Mouse (Mus musculus): ENCODE results near the gene Col5a3. TPM values are rescaled to one million over a fixed set of nuclear protein-coding genes. Genes with fewer than 3 reads are reported as not detected.

Col5a3 gene
- polyA plus RNA-seq (2014; fragmentation: Nextera tagmentation; extraction: Ambion mirVana) = 0.21 and 0.32 TPM in 2 replicates

- no peaks in the 10 kb centered on the region for H3K9me3 ChIP-seq (ENCODE audit: control insufficient read depth, low read length)
- no peaks in the 10 kb centered on the region for H3K27me3 ChIP-seq (ENCODE audit: control insufficient read depth, insufficient read depth, low read length)
- peak; percentile 80 for ATAC-seq (ENCODE audit: insufficient read depth, low FRiP score, low TSS enrichment)
- peak within 1 kb of the TSS; percentile 11; the same call in 1 of the 2 replicates for H3K9ac ChIP-seq (ENCODE audit: low read length)
- peak; percentile 63 for DNase-seq (ENCODE audit: low spot score)
- peaks cover 8% of the 10 kb centered on the region for H3K4me1 ChIP-seq (ENCODE audit: control insufficient read depth, insufficient read depth, low read length)
- H3K4me2 ChIP-seq (ENCODE audit: low read depth) = peak within 1 kb of the TSS; percentile 45
- H3K27ac ChIP-seq (ENCODE audit: low read depth, low read length) = no peak within 1 kb of the TSS
- no peaks in the 10 kb centered on the region for H3K36me3 ChIP-seq (ENCODE audit: control insufficient read depth, insufficient read depth, low read length)
- peak within 1 kb of the TSS; percentile 12; the same call in 1 of the 2 replicates for H3K4me3 ChIP-seq (ENCODE audit: low read depth, low read length)
- 6% methylated on average over 28 of the region's 29 CpGs for WGBS
Measured at GRCm38 (mm10) chr9:20814521-20815272, at the start of gene Col5a3. Col5a3 (minus strand) TSS chr9:20815067.

- Histone ChIP-seq H3K27me3 (ENCODE audit: control insufficient read depth, insufficient read depth, low read length) (no peaks in the 10 kb centered on the region), H3K27ac (ENCODE audit: low read depth, low read length) (no peak overlapping the region), H3K9ac (ENCODE audit: low read length) (no peak overlapping the region), H3K4me1 (ENCODE audit: control insufficient read depth, insufficient read depth, low read length) (no peaks in the 10 kb centered on the region), H3K4me2 (ENCODE audit: low read depth) (no peak overlapping the region), H3K4me3 (ENCODE audit: low read depth, low read length) (no peak overlapping the region), H3K36me3 (ENCODE audit: control insufficient read depth, insufficient read depth, low read length) (no peaks in the 10 kb centered on the region), H3K9me3 (ENCODE audit: control insufficient read depth, low read length) (no peaks in the 10 kb centered on the region)
- WGBS = 61% methylated on average over 4 of the region's 4 CpGs
- DNase-seq (ENCODE audit: low spot score) = no peak
- no peak for ATAC-seq (ENCODE audit: insufficient read depth, low FRiP score, low TSS enrichment)
Measured at GRCm38 (mm10) chr9:20862225-20862624, 47.4 kb upstream of the Col5a3 start.

- H3K4me1 ChIP-seq (ENCODE audit: control insufficient read depth, insufficient read depth, low read length) = no peaks in the 10 kb centered on the region
Measured at GRCm38 (mm10) chr9:20861821-20862220, 47.0 kb upstream of the Col5a3 start.

GRCm38 (mm10) chr9:20859926-20860325, 45.1 kb upstream of the Col5a3 start:
- no peak for DNase-seq (ENCODE audit: low spot score)
- Histone ChIP-seq H3K27ac (ENCODE audit: low read depth, low read length) (no peak overlapping the region), H3K36me3 (ENCODE audit: control insufficient read depth, insufficient read depth, low read length) (no peaks in the 10 kb centered on the region), H3K27me3 (ENCODE audit: control insufficient read depth, insufficient read depth, low read length) (no peaks in the 10 kb centered on the region), H3K4me1 (ENCODE audit: control insufficient read depth, insufficient read depth, low read length) (no peaks in the 10 kb centered on the region), H3K4me3 (ENCODE audit: low read depth, low read length) (no peak overlapping the region), H3K9ac (ENCODE audit: low read length) (no peak overlapping the region), H3K9me3 (ENCODE audit: control insufficient read depth, low read length) (no peaks in the 10 kb centered on the region), H3K4me2 (ENCODE audit: low read depth) (no peak overlapping the region)
- WGBS = 50% methylated on average over 6 of the region's 6 CpGs
- no peak for ATAC-seq (ENCODE audit: insufficient read depth, low FRiP score, low TSS enrichment)

More at GRCm38 (mm10) chr9:20861821-20862220, 47.0 kb upstream of the Col5a3 start:
- ATAC-seq (ENCODE audit: insufficient read depth, low FRiP score, low TSS enrichment) = no peak
- H3K9ac ChIP-seq (ENCODE audit: low read length) = no peak overlapping the region
- no peaks in the 10 kb centered on the region for H3K36me3 ChIP-seq (ENCODE audit: control insufficient read depth, insufficient read depth, low read length)
- no peaks in the 10 kb centered on the region for H3K9me3 ChIP-seq (ENCODE audit: control insufficient read depth, low read length)
- H3K4me2 ChIP-seq (ENCODE audit: low read depth) = no peak overlapping the region
- peak; percentile 67 for DNase-seq (ENCODE audit: low spot score)
- H3K27me3 ChIP-seq (ENCODE audit: control insufficient read depth, insufficient read depth, low read length) = no peaks in the 10 kb centered on the region
- H3K4me3 ChIP-seq (ENCODE audit: low read depth, low read length) = no peak overlapping the region
- 16% methylated on average over 4 of the region's 4 CpGs for WGBS
- no peak overlapping the region for H3K27ac ChIP-seq (ENCODE audit: low read depth, low read length)

- no peak for ATAC-seq (ENCODE audit: insufficient read depth, low FRiP score, low TSS enrichment)
- H3K36me3 ChIP-seq (ENCODE audit: control insufficient read depth, insufficient read depth, low read length) = no peaks in the 10 kb centered on the region
- 15% methylated on average over 6 of the region's 6 CpGs for WGBS
Measured at GRCm38 (mm10) chr9:20857131-20857530, 42.3 kb upstream of the Col5a3 start.

GRCm38 (mm10) chr9:20850179-20850578, 35.3 kb upstream of the Col5a3 start:
- Histone ChIP-seq H3K4me2 (ENCODE audit: low read depth) (no peak overlapping the region), H3K36me3 (ENCODE audit: control insufficient read depth, insufficient read depth, low read length) (no peaks in the 10 kb centered on the region), H3K4me3 (ENCODE audit: low read depth, low read length) (no peak overlapping the region), H3K4me1 (ENCODE audit: control insufficient read depth, insufficient read depth, low read length) (no peaks in the 10 kb centered on the region), H3K9me3 (ENCODE audit: control insufficient read depth, low read length) (no peaks in the 10 kb centered on the region), H3K27ac (ENCODE audit: low read depth, low read length) (no peak overlapping the region), H3K9ac (ENCODE audit: low read length) (no peak overlapping the region), H3K27me3 (ENCODE audit: control insufficient read depth, insufficient read depth, low read length) (no peaks in the 10 kb centered on the region)
- ATAC-seq (ENCODE audit: insufficient read depth, low FRiP score, low TSS enrichment) (no peak), DNase-seq (ENCODE audit: low spot score) (no peak)
- 86% methylated on average over 2 of the region's 2 CpGs for WGBS

More at GRCm38 (mm10) chr9:20857131-20857530, 42.3 kb upstream of the Col5a3 start:
- no peaks in the 10 kb centered on the region for H3K4me1 ChIP-seq (ENCODE audit: control insufficient read depth, insufficient read depth, low read length)
- peak; percentile 63 for DNase-seq (ENCODE audit: low spot score)
- H3K27me3 ChIP-seq (ENCODE audit: control insufficient read depth, insufficient read depth, low read length) = no peaks in the 10 kb centered on the region
- H3K9ac ChIP-seq (ENCODE audit: low read length) = no peak overlapping the region
- H3K9me3 ChIP-seq (ENCODE audit: control insufficient read depth, low read length) = no peaks in the 10 kb centered on the region
- no peak overlapping the region for H3K4me2 ChIP-seq (ENCODE audit: low read depth)
- H3K27ac ChIP-seq (ENCODE audit: low read depth, low read length) = no peak overlapping the region
- H3K4me3 ChIP-seq (ENCODE audit: low read depth, low read length) = no peak overlapping the region

GRCm38 (mm10) chr9:20842670-20843069, 27.8 kb upstream of the Col5a3 start:
- no peaks in the 10 kb centered on the region for H3K27me3 ChIP-seq (ENCODE audit: control insufficient read depth, insufficient read depth, low read length)
- no peak overlapping the region for H3K4me2 ChIP-seq (ENCODE audit: low read depth)
- no peaks in the 10 kb centered on the region for H3K9me3 ChIP-seq (ENCODE audit: control insufficient read depth, low read length)
- WGBS = 24% methylated on average over 2 of the region's 2 CpGs
- no peak overlapping the region for H3K4me3 ChIP-seq (ENCODE audit: low read depth, low read length)
- H3K27ac ChIP-seq (ENCODE audit: low read depth, low read length) = no peak overlapping the region
- no peak for ATAC-seq (ENCODE audit: insufficient read depth, low FRiP score, low TSS enrichment)
- H3K9ac ChIP-seq (ENCODE audit: low read length) = no peak overlapping the region
- DNase-seq (ENCODE audit: low spot score) = no peak
- no peaks in the 10 kb centered on the region for H3K36me3 ChIP-seq (ENCODE audit: control insufficient read depth, insufficient read depth, low read length)
- no peaks in the 10 kb centered on the region for H3K4me1 ChIP-seq (ENCODE audit: control insufficient read depth, insufficient read depth, low read length)

- no peak overlapping the region for H3K4me2 ChIP-seq (ENCODE audit: low read depth)
- no peaks in the 10 kb centered on the region for H3K36me3 ChIP-seq (ENCODE audit: control insufficient read depth, insufficient read depth, low read length)
- H3K4me3 ChIP-seq (ENCODE audit: low read depth, low read length) = no peak overlapping the region
- 79% methylated on average over 4 of the region's 4 CpGs for WGBS
- H3K4me1 ChIP-seq (ENCODE audit: control insufficient read depth, insufficient read depth, low read length) = no peaks in the 10 kb centered on the region
- ATAC-seq (ENCODE audit: insufficient read depth, low FRiP score, low TSS enrichment) = no peak
- DNase-seq (ENCODE audit: low spot score) = no peak
- H3K27me3 ChIP-seq (ENCODE audit: control insufficient read depth, insufficient read depth, low read length) = no peaks in the 10 kb centered on the region
- H3K27ac ChIP-seq (ENCODE audit: low read depth, low read length) = no peak overlapping the region
- H3K9ac ChIP-seq (ENCODE audit: low read length) = no peak overlapping the region
- no peaks in the 10 kb centered on the region for H3K9me3 ChIP-seq (ENCODE audit: control insufficient read depth, low read length)
Measured at GRCm38 (mm10) chr9:20842211-20842610, 27.3 kb upstream of the Col5a3 start.

GRCm38 (mm10) chr9:20838931-20839330, 24.1 kb upstream of the Col5a3 start:
- Histone ChIP-seq H3K9ac (ENCODE audit: low read length) (no peak overlapping the region), H3K4me2 (ENCODE audit: low read depth) (no peak overlapping the region), H3K27ac (ENCODE audit: low read depth, low read length) (no peak overlapping the region), H3K9me3 (ENCODE audit: control insufficient read depth, low read length) (no peaks in the 10 kb centered on the region), H3K4me3 (ENCODE audit: low read depth, low read length) (no peak overlapping the region), H3K36me3 (ENCODE audit: control insufficient read depth, insufficient read depth, low read length) (no peaks in the 10 kb centered on the region), H3K4me1 (ENCODE audit: control insufficient read depth, insufficient read depth, low read length) (no peaks in the 10 kb centered on the region), H3K27me3 (ENCODE audit: control insufficient read depth, insufficient read depth, low read length) (no peaks in the 10 kb centered on the region)
- WGBS = 60% methylated on average over 6 of the region's 6 CpGs
- DNase-seq (ENCODE audit: low spot score) = no peak
- ATAC-seq (ENCODE audit: insufficient read depth, low FRiP score, low TSS enrichment) = no peak

Measured in neural tube, embryonic 11.5 days (tissue).